Mouse (Mus musculus): ENCODE data around the gene Adcy1. TPM values are rescaled to one million over a fixed set of nuclear protein-coding genes. Genes with fewer than 3 reads are reported as not detected.

Adcy1 gene
- total RNA-seq, 2 experiments from 2014 or later = not detected

- no peak for ATAC-seq (ENCODE audit: poor library complexity, severe bottlenecking)
Observed at GRCm38 (mm10) chr11:7178724-7179123, 115.4 kb downstream of the Adcy1 start.

GRCm38 (mm10) chr11:7179276-7179675 lies 116.0 kb downstream of the Adcy1 start:
- no peak for ATAC-seq (ENCODE audit: poor library complexity, severe bottlenecking)

GRCm38 (mm10) chr11:7182409-7183042 lies 119.2 kb downstream of the Adcy1 start:
- no peak for ATAC-seq (ENCODE audit: poor library complexity, severe bottlenecking)

DNA sequence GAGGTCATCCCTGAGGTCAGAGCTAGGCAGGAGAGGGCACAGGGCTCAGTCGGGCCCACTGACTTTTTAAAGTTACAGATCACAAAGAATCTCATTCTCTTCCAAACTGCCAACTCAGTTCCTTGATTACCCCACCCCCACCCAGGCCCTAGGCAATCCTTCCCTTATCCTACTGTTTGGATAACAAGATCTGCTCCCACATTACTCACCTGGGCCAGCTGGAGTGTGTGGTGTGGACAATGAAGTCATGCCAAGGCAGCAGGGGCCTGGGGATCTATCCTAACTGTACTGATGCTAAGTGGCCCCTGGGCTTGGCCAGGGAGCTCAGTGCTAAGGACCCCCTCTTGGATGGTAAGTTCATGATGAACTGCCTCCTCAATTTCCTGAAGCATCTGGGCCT lies 121.1 kb downstream of the Adcy1 start:
- ATAC-seq (ENCODE audit: poor library complexity, severe bottlenecking) = no peak

DNA sequence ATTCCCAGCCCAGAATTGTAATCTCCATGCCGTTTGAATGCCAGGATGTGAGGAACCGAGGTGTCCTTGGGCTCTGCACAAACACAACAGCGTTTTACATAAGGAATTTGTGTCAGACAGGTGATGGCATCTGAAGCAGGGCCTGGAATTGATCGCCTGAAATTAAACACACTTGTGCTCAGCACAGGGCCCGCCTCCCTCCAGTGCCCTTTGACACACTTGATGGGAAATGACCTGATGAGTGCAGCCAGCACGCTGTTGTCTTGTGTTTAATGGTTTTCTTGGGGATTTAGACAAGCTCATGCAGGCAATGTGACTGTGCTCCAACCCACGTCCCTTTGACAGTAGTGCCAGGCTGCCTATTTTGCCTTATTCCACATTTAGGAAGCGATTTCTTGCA lies 124.2 kb downstream of the Adcy1 start:
- ATAC-seq (ENCODE audit: poor library complexity, severe bottlenecking) = no peak

DNA sequence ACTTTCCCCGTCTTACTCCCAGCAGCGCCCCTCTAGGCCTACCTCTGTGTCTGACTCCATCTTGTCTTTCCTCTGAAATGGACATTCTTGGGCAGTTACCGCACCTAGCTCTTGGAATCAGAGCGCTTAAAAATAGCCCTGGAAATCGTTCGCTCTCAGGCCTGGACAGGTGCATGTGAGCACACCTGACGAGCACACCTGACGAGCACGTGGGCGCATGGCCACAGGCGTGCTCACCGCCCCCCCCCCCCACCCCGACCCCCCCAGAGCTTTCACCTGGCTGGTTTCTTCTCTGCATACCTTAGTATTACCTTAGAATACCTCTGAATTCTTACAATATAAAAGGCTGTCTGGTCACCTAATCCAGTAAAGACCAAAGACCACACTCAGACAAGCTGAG lies 125.2 kb downstream of the Adcy1 start, which contains the start of gene Gm11985:
Gene Gm11985, minus strand, starts transcription at position 101 of the 400 bp plus-strand sequence.
- ATAC-seq (ENCODE audit: poor library complexity, severe bottlenecking) = no peak

GRCm38 (mm10) chr11:7192710-7193109 lies 129.4 kb downstream of the Adcy1 start:
- no peak for ATAC-seq (ENCODE audit: poor library complexity, severe bottlenecking)

GRCm38 (mm10) chr11:7193134-7193533 lies 129.8 kb downstream of the Adcy1 start:
- ATAC-seq (ENCODE audit: poor library complexity, severe bottlenecking) = no peak

DNA sequence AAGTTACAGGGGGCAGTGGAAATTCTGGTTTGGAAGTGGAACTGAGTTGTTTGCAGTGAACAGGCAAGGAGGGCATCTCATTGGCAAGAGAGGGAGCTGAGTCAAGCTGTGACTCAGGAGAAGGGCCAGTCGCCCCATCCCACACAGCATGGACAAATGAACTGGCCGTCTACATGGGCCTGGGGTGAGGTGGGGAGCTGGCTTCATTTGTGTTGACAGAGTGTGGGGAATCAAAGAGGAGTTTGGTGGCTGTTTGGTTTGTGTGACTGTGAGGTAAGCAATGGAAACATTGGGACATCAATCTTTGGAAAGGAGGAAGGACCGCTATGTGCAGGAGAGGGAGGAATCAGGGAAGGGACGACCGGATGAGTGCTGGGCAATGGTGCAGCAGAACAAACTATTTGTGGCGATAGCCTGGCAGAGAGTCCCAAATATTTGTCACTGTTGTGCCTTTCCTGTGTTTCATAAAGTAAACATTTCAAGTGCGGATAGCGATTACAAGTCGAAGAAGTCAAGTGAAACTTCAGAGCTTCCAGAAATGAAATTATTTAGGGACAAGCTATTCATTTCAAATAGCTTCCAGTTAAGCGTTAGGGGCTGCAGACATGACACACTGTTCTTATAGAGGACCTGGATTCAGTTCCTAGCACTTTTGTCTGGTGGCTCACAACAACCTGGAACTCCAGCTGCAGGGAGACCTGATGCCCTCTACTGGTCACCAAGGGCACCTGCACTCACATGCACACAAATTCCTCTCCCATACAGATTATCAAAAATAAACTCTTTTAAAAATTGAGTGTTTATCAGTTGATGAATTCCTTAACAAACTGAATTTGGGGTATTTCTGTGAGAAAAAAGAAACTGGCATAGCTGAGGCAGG lies 131.4 kb downstream of the Adcy1 start:
- ATAC-seq (ENCODE audit: poor library complexity, severe bottlenecking) = no peak

DNA sequence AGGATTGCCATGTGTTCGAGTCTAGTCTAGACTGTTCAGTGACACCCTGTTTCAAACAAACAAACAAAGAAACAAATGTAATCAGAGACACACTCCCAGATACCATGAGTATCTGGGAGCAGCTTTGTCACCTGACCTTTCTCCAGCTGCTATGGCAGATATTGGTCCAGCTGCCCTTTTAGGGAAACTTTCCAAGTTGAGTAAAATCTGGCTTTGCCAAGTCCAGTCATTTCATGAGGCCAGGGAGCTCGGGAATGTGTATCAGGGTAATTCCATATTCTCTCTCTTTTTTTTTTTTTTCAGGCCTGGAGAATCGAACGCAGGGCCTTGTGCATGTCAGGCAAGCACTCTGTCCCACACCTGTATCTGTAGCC lies 132.0 kb downstream of the Adcy1 start:
- ATAC-seq (ENCODE audit: poor library complexity, severe bottlenecking) = no peak

GRCm38 (mm10) chr11:7197491-7197941 lies 134.2 kb downstream of the Adcy1 start, which contains the start of gene Igfbp1:
TSS of gene Igfbp1 (plus strand) at chr11:7197782.
- no peak for ATAC-seq (ENCODE audit: poor library complexity, severe bottlenecking)

- ATAC-seq (ENCODE audit: poor library complexity, severe bottlenecking) = no peak
Observed at GRCm38 (mm10) chr11:7198006-7198405, 134.7 kb downstream of the Adcy1 start.

GRCm38 (mm10) chr11:7198481-7199256 lies 135.4 kb downstream of the Adcy1 start:
- ATAC-seq (ENCODE audit: poor library complexity, severe bottlenecking) = no peak

DNA sequence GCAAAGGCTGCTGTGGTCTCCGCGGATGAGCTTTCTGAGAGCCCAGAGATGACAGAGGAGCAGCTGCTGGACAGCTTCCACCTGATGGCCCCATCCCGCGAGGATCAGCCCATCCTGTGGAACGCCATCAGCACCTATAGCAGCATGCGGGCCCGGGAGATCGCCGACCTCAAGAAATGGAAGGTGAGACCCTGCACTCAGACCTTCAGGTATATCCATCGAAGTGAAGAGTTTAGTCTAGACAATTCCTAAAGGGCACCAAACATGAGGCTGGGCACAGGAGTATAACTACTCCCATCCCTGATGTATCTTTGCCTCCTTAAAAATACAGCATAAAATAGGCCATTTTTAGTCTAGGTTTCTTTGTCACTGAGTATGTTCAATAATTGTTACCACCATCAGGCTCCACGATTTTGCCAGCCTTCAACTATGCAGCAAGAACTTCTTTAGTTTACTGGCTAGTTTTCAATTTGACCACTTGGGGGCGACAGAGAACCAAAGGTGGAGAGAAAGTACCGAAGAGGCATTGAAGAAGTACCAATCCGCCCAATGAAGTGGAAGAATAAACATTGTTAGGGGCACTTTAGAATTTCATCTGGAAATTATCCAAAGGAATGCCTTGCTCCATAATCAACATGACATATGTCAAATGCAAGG lies 136.6 kb downstream of the Adcy1 start:
- no peak for ATAC-seq (ENCODE audit: poor library complexity, severe bottlenecking)

DNA sequence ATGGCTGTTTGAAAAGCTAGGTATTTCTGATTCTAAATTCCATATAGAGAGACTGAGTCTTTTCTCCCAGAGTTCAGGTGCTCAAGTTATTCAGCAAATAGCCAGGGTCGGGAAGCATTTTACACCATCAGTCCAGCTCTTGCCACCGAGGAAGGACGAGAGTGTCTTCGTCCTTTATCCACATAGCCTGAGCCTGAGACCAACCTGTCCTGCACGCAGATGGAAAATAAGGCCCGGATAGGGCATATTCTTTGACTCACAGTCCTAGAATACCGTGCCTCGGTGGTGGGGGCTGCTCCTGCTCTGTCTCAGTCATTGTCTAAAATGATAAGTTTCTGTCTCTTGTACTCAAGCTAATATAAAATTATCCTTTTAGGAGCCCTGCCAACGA lies 137.1 kb downstream of the Adcy1 start:
- ATAC-seq (ENCODE audit: poor library complexity, severe bottlenecking) = no peak

GRCm38 (mm10) chr11:7202206-7202605 lies 138.9 kb downstream of the Adcy1 start:
- no peak for ATAC-seq (ENCODE audit: poor library complexity, severe bottlenecking)

DNA sequence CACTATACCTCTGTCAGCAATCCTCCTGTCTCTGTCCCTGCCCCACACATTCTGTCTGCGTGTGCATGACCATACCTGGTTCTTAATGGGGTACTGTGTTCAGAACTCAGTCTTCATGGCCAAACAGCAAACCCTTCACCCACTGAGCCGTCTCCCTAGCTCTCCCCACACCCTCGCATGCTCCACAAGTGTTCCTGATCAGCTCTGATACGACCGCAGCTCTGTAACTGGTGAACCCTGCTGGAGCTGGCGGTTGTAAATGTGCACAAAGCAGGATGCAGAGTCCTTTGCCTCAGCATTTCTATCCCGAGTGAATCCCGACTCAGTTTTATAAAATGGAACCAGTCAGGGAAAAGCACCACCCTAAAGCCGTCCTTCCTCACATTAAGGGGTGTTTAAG lies 140.6 kb downstream of the Adcy1 start:
- no peak for ATAC-seq (ENCODE audit: poor library complexity, severe bottlenecking)

- no peak for ATAC-seq (ENCODE audit: poor library complexity, severe bottlenecking)
Observed at GRCm38 (mm10) chr11:7210343-7210742, 147.1 kb downstream of the Adcy1 start.

DNA sequence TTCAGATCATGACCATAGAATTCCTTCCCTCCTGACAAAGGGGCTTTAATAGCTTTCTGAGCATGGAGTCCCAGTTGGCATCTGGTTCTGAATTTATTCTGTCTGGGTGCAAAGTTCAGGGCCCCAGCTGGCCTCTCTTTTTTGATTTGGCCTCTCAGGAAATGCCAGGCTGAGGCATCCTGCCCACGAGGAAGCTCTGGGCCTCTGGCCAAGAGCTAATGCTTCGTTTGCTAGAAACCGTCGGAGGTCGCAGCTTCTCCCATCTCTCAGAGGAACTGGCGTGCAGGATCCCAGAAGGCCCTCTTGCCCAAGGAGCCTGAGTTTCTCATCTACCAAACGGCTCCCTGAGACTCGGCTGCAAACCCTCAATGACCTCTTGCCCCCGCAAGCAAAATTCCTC lies 147.9 kb downstream of the Adcy1 start:
- no peak for ATAC-seq (ENCODE audit: poor library complexity, severe bottlenecking)

GRCm38 (mm10) chr11:7212126-7212798 lies 149.0 kb downstream of the Adcy1 start:
- no peak for ATAC-seq (ENCODE audit: poor library complexity, severe bottlenecking)

Measured in megakaryocyte, adult 5-6 weeks (primary cell).